Mouse (Mus musculus) ES-Bruce4 (cell line): ENCODE measurements around the gene Cyfip1.

ENCODE experiments used
- CTCF ChIP-seq: IDR thresholded peaks from one replicate; pipeline ENCODE4 v1.8.1; 2011; ENCODE audit warnings: low read depth, low read length
- EP300 ChIP-seq: IDR thresholded peaks from 2 replicates; pipeline ENCODE4 v1.6.1; 2011; ENCODE audit warnings: low read depth, low read length; ENCODE audit not compliant: insufficient read depth
- POLR2A ChIP-seq: IDR thresholded peaks from one replicate; pipeline ENCODE4 v1.8.1; 2011; ENCODE audit warnings: low read length; ENCODE audit not compliant: insufficient read depth

- TF ChIP-seq CTCF: no peak
- no peak for TF ChIP-seq POLR2A
- TF ChIP-seq EP300: no peak
Observed at GRCm38 (mm10) chr7:55912118-55912517, 70.6 kb downstream of the Cyfip1 start.
